Mouse (Mus musculus) heart, adult 8-10 months (tissue): ENCODE measurements around the gene Ptrhd1. TPM values are rescaled to one million over a fixed set of nuclear protein-coding genes. Genes with fewer than 3 reads are reported as not detected.

Source experiments
- DNase-seq: peaks from one replicate; pipeline ENCODE4 v3.0.0; 2022; ENCODE audit warnings: low spot score
- total RNA-seq, 4 experiments: library from RNA; stranded (reverse); gene quantifications; 2 replicates each; pipeline ENCODE4 v1.2.4; 2022

Ptrhd1 gene
- total RNA-seq, 4 experiments from 2014 or later = 3.1 to 4.8 (median 4.4) TPM

GRCm38 (mm10) chr12:4245742-4246141 is 11.9 kb downstream of the Ptrhd1 start:
- DNase-seq = no peak

GRCm38 (mm10) chr12:4249786-4250185 is 16.0 kb downstream of the Ptrhd1 start:
- no peak for DNase-seq

GRCm38 (mm10) chr12:4252742-4253655 is 19.2 kb downstream of the Ptrhd1 start:
- no peak for DNase-seq

GRCm38 (mm10) chr12:4267765-4268164 is 33.9 kb downstream of the Ptrhd1 start:
- DNase-seq = no peak

- no peak for DNase-seq
These were observed 37.3 kb downstream of the Ptrhd1 start for GRCm38 (mm10) chr12:4271078-4271477.

- DNase-seq = no peak
These were observed 45.3 kb downstream of the Ptrhd1 start for GRCm38 (mm10) chr12:4278978-4279755.

GRCm38 (mm10) chr12:4279878-4280277 is 46.1 kb downstream of the Ptrhd1 start:
- no peak for DNase-seq

- DNase-seq = peak; percentile 24
These were observed 51.4 kb downstream of the Ptrhd1 start for GRCm38 (mm10) chr12:4285186-4285585.

Other genes starting within 250 kb of the Ptrhd1 start
- 1 to 10 TPM; 5.6 to 8.2 (median 7.0) TPM for gene Efr3b, start 195.1 kb upstream of the Ptrhd1 start, total RNA-seq
- gene Dnajc27, start 151.4 kb upstream of the Ptrhd1 start, total RNA-seq = 10 to 100 TPM; 10.0 to 14.9 (median 11.2) TPM
- gene Adcy3, start 100.9 kb upstream of the Ptrhd1 start, total RNA-seq = 1 to 10 TPM; 2.6 to 3.0 (median 2.9) TPM
- 1 to 10 TPM; 1.6 to 3.3 (median 2.5) TPM for gene Cenpo, start 267 bp downstream of the Ptrhd1 start, total RNA-seq
- gene Ncoa1, start 243.2 kb downstream of the Ptrhd1 start, total RNA-seq = 10 to 100 TPM; 28.7 to 31.0 (median 29.4) TPM